Comparison of ENCODE assay signal across 1 mouse cellular context in genomic region chr8:106059613-106060371, GRCm38 (mm10).
A peak's percentile ranks its signal among the peaks of the same experiment; 100 is the strongest.
TF ChIP-seq lines count a peak whose summit lies in the region.

No protein-coding gene starts in this region.

TF ChIP-seq in CH12.LX, 34 proteins besides CTCF, POLR2A, EP300 and RAD21:
- no peak for TF ChIP-seq MAZ (IDR thresholded peaks at IDR 0.05; ENCODE audit: low read depth, low read length)
- no peak for TF ChIP-seq ZC3H11A (IDR thresholded peaks at IDR 0.05; ENCODE audit: low read depth, low read length)
- no peak for TF ChIP-seq JUN (IDR thresholded peaks at IDR 0.05; ENCODE audit: insufficient read depth, low read depth, low read length)
- TF ChIP-seq TBP (conservative IDR thresholded peaks at IDR 0.05; ENCODE audit: low read depth, low read length): no peak
- TF ChIP-seq POLR2AphosphoS2 (IDR thresholded peaks at IDR 0.05; ENCODE audit: low read depth, low read length): no peak
- peak; percentile 32; the same call in 1 of the 2 replicates for TF ChIP-seq CHD2 (IDR thresholded peaks at IDR 0.05; ENCODE audit: low read length)
- TF ChIP-seq USF2 (conservative IDR thresholded peaks at IDR 0.05; ENCODE audit: low read depth, low read length): no peak
- TF ChIP-seq ZKSCAN1 (IDR thresholded peaks at IDR 0.05; ENCODE audit: borderline replicate concordance, low read depth, low read length): no peak
- no peak for TF ChIP-seq GABPA (IDR thresholded peaks at IDR 0.05; ENCODE audit: insufficient replicate concordance, low read depth, low read length)
- no peak for TF ChIP-seq NRF1 (IDR thresholded peaks at IDR 0.05; ENCODE audit: low read depth, low read length)
- no peak for TF ChIP-seq E2F4 (IDR thresholded peaks at IDR 0.05; ENCODE audit: insufficient replicate concordance, low read depth, low read length)
- no peak for TF ChIP-seq ELF1 (IDR thresholded peaks at IDR 0.05; ENCODE audit: low read depth, low read length)
- no peak; the same call in 1 of the 2 replicates for TF ChIP-seq MAX (IDR thresholded peaks at IDR 0.05; ENCODE audit: low read length)
- peak; percentile 65; the same call in 1 of the 2 replicates for TF ChIP-seq MXI1 (IDR thresholded peaks at IDR 0.05; ENCODE audit: low read depth, low read length)
- no peak for TF ChIP-seq MEF2A (IDR thresholded peaks at IDR 0.05; ENCODE audit: borderline replicate concordance, low read depth, low read length)
- peak; percentile 44; the same call in 1 of the 2 replicates for TF ChIP-seq SIN3A (IDR thresholded peaks at IDR 0.05; ENCODE audit: low read length)
- TF ChIP-seq CHD1 (IDR thresholded peaks at IDR 0.05; ENCODE audit: low read depth, low read length): no peak
- no peak for TF ChIP-seq SMC3 (IDR thresholded peaks at IDR 0.05; ENCODE audit: low read depth, low read length)
- no peak for TF ChIP-seq BHLHE40 (IDR thresholded peaks at IDR 0.05; ENCODE audit: low read depth, low read length)
- TF ChIP-seq RCOR1 (conservative IDR thresholded peaks at IDR 0.05; ENCODE audit: low read depth, low read length): 0 out of 2 replicates have a peak, but pooled peaks have one; percentile 5
- TF ChIP-seq PAX5 (IDR thresholded peaks at IDR 0.05; ENCODE audit: low read length): no peak
- TF ChIP-seq HCFC1 (IDR thresholded peaks at IDR 0.05; ENCODE audit: low read depth, low read length): no peak
- no peak for TF ChIP-seq IRF4 (IDR thresholded peaks at IDR 0.05; ENCODE audit: low read depth, low read length)
- no peak; the same call in 1 of the 2 replicates for TF ChIP-seq TCF12 (IDR thresholded peaks at IDR 0.05; ENCODE audit: low read depth, low read length)
- TF ChIP-seq USF1 (IDR thresholded peaks at IDR 0.05; ENCODE audit: low read depth, low read length): no peak
- TF ChIP-seq NELFE (IDR thresholded peaks at IDR 0.05; ENCODE audit: low read depth, low read length): peak; percentile 31; the same call in 1 of the 2 replicates
- TF ChIP-seq ZMIZ1 (IDR thresholded peaks at IDR 0.05; ENCODE audit: low read depth, low read length): no peak
- no peak for TF ChIP-seq MAFK (IDR thresholded peaks at IDR 0.05; ENCODE audit: insufficient replicate concordance, low read length)
- peak; percentile 87; the same call in 1 of the 2 replicates for TF ChIP-seq UBTF (IDR thresholded peaks at IDR 0.05; ENCODE audit: low read depth, low read length)
- no peak for TF ChIP-seq JUND (conservative IDR thresholded peaks at IDR 0.05; ENCODE audit: low read depth, low read length)
- TF ChIP-seq KAT2A (IDR thresholded peaks at IDR 0.05; ENCODE audit: insufficient replicate concordance, low read length): peak; percentile 7; the same call in 1 of the 2 replicates
- TF ChIP-seq ZNF384 (IDR thresholded peaks at IDR 0.05; ENCODE audit: low read depth, low read length): no peak
- TF ChIP-seq MYC (IDR thresholded peaks at IDR 0.05; ENCODE audit: low read depth, low read length): no peak
- TF ChIP-seq ETS1 (conservative IDR thresholded peaks at IDR 0.05; ENCODE audit: low read depth, low read length): no peak
